Mouse (Mus musculus) kidney, postnatal 25 days (tissue): ENCODE data around the gene Erc2.

Source experiments
- DNase-seq, 2 experiments: peaks; one replicate each; pipeline ENCODE4 v3.0.0; 2021; ENCODE audit warnings: mixed read lengths in 2 of 2

Erc2 gene

DNA sequence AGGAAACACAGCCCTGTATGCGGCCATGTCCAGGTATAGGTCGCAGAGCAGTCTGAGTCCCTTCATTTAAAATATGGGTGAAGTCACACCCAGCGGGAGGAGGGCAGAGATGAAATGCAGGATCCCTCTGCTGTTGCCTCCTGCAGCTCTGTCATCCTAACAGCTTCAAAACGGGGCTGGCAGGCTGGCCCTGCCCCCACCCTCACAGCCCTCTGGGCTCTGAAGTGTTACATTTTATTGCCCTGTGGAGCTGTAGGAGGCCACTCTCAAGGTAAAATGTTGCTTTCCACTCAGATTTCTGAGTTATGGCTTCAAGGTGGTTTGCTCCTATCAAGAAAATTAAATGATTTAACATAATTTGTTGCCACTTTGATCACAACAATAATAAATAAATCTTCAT lies 847.5 kb downstream of the Erc2 start:
- DNase-seq, result no peak

DNA sequence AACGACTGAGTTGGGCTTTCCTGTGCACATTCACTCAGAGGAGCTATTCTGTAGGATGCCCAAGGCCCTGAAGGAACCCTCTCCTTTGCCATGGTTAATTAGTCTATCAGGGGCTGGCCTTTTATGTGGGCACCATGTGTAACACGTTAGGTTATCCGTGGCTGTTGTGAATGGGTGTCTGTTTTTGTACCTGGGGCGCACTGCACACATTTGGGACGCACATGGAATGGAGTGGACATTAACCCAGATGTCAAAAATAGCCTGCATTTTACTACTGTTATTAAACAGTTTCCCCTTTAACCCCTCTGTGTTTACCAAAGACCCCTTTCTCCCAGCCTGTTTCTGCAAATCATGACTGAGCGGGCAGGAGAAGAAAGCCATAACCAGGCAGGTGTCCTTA lies 848.0 kb downstream of the Erc2 start:
- DNase-seq, result no peak

DNA sequence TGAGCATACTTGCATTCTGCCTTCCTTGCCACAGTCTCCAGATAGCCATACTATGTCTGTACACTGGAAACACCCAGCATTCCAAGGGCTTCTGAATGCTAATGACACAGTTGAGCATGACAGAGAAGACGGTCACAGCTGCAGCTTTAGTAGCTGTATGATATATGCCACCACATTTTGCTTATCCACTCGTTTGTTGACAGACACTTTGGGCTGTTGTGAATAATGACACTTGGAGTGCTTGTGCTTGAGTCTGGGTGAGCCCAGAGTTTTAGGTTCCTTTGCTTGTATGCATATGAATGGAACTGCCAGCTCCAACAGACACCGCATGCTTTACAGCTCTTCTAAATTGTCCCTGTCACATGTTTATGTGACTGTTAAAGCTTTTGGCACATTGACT lies 852.8 kb downstream of the Erc2 start:
- DNase-seq, result no peak

DNA sequence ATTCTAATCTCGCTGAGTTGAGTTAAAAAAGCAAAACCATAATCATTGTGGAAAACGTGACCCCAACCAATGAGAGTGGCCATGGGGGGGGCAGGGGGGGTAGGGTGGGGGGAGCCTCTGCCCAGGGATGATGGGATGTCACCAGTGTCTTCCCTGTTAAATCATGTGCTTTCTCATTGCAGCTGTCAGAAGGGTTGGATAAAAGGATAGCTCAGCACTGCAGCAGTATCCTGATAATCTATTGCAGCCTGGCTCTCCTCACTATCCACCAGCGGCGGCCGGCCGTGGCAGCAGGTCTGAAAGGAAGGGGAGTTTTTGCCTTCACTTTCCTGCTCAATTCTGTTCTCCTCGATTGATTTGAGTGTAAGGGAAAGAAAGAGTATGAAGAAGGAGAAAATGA lies 853.2 kb downstream of the Erc2 start:
- no peak for DNase-seq

DNA sequence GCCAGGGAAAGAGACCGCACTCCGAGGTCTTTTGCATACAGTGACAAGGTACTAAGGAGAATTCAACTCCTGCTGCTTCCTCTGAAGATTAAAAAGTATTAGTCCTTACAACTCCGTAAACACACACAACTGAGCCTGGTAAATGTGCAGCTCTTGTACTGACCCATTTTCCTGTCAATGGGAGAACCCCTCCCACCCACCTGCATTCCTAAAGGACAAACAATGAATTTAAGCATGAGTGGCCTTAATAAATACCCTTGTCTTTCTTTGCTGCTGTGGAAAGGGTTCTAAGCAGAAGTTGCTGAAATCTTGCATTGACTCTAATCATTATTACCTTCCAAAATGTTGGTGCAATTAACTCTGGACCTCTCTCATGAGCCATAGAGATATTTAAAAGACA lies 854.5 kb downstream of the Erc2 start:
- no peak for DNase-seq

DNA sequence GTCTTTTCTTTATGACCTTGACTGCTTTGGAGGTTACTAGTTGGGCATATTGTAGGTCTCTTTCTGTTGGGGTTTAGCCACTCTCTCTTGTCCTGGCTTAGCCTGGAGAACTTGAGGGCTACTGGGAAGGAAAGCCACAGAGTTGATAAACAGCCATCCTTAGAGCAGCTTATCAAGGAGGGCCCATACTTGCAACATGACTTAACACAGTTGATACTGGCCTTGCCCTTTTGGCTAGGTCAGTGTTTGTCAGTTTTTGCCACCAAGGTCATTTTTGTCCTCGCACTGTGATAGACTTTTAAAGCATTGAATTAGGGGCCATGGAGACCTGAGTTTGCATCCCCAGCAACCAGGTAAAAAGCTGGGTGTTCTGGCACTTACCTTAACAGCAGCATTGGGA lies 858.6 kb downstream of the Erc2 start:
- no peak for DNase-seq

- DNase-seq, result no peak
These were observed 871.6 kb downstream of the Erc2 start for GRCm38 (mm10) chr14:28493806-28494205.

- no peak for DNase-seq
These were observed 872.0 kb downstream of the Erc2 start for GRCm38 (mm10) chr14:28494273-28494672.

DNA sequence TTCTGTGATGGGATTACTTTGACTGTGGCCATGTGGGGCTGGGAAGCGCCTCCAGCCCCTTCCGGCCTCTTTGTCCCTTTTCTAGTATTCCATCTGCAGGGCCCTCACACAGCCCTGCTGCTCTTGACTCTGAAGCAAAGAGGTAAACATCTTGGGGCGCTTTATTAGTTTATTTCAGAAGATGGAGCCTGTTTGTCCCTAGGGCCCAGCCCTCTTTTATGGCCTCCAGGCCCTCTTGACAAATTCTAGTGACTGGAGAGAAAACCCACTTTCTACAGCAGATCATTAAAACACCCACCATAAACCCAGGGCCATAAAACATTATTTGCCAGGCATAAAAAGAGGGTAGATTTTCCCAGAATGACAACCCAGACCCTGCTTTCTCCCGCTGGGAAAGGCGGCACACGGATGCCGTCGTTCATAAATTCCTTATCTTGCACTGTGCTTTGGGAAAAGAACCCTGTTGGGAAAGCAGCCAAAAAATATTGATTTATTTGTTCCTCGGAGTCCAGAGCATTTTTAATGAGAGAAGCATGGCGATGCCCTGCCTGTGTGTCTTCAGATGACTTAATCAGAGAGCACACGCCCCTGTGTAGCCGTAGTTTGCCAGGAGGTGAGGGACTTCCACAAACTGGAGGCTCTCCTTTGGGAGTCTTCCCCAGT lies 879.1 kb downstream of the Erc2 start:
- no peak for DNase-seq

DNA sequence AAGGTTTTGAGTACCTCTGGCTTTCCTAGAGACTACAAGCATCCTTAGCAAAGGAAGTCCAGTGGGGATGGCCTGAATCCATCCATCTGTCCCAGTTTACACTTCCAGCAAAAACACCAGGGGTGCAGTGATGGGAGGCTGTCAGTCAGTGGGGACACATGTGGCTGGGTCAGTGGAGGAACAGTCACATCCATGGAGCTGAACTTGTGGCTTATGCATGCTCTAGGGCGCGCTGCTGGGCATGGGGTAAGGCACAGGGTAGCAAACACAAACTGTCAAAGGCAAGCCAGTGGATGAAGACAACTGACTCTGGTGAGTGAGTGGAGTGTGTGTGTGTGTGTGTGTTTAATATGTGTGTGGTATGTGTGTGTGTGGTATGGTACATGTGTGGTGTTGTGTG lies 881.0 kb downstream of the Erc2 start:
- DNase-seq, result no peak

GRCm38 (mm10) chr14:28504101-28505050 lies 882.1 kb downstream of the Erc2 start, which contains the start of gene Wnt5a:
Wnt5a (plus strand) TSS chr14:28504750.
- peak; percentile 62 to 81 for DNase-seq

DNA sequence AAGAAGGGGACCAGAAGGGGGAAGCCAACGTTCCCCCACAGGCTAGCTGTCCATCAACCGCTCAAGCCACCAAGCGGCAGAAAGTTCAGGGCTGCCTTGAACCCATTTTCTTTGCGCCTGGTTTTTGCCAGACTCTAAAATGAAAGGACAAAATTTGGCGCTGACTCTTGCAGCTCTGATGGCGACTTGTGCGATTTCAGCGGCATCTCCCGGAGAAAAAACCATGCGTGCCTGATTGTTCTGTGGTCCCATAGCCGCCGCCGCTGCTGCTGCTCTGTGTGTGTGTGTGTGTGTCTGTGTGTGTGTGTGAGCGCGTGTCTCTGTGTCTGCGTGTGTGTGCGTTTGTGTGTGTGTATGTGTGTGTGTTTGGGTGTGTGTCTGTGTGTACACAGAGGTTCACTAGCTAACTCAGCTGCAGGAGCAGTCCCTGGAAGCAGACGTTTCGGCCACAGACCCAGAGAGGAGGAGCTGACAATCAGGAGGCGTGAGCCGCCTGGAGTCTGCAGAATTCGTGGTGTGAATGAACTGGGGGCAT lies 882.9 kb downstream of the Erc2 start:
- peak; percentile 53 to 66 for DNase-seq

GRCm38 (mm10) chr14:28505586-28506375 lies 883.6 kb downstream of the Erc2 start:
- DNase-seq, result peak; percentile 56 to 77

GRCm38 (mm10) chr14:28506376-28506831 lies 884.2 kb downstream of the Erc2 start:
- DNase-seq, result peak; percentile 65 to 78

GRCm38 (mm10) chr14:28507011-28507410 lies 884.8 kb downstream of the Erc2 start:
- no peak for DNase-seq

DNA sequence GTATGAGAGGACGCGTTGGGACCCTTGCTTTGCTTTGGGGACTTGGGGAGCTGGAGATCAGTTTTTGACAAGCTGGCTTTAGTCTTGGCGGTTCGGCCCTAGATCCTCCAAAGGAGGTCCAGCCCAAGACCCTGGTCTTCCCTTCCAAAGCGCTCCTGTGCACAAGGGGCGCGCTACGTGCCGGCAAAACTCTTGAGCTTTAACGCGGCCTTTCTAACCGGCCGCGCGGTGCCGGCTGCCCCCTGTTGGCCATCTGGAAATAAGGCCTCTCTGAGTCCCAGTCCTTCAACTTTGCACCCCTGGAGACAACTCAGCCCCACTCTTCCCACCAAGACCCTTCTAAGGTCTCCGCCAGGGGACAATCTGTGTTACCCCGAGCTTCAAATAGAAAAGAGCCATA lies 885.2 kb downstream of the Erc2 start:
- DNase-seq, result peak; percentile 79 to 81

DNA sequence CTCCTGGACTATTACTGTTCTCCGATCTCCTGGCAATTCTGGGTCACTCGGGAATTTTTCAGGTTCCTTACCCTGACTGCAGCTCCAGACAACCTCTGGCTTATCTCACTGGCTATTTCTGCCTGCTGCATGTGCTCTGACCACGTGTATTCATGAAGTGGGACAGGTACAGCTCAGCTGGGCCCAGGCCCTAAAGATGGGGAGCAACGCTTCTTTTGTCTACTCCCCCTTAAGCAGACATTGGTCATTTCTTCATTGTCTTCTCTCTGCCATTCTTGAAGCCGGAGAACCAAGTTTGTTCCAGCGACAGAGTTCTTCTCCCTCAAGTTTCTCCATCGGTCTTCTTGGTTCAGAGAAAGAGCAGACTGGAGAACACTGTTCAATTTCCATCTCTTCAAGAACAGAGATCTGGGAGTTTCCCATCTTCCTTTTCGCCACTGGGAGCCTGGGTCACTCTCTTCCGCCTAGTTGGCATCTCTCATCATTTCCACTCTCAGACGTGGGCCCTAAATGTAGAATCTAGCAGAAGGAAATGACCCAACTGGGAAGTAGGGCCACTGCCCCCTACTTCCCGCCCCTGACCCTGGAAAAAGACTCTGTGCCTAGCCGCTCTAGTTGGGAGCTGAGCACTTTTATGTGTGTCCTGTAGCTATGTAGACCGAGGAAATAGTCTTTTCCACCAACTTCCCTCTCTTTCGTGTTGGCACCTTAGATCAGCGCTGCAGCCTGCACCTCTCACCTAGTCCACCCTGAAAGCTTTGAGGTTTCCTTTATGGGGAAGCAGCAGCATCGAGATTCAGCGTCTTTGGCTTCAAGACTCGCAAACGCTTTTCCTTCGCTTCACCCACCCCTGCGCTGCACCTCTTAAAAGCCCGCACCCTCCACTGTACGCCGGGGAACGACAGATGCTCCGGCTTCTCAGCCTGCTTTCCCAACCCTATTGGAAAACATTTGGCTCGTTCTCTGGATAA lies 886.3 kb downstream of the Erc2 start:
- DNase-seq, result no peak

- DNase-seq, result no peak
These were observed 887.5 kb downstream of the Erc2 start for GRCm38 (mm10) chr14:28509441-28510340.

- peak in 1 of 2 experiments; percentile 39 for DNase-seq
These were observed 888.3 kb downstream of the Erc2 start for GRCm38 (mm10) chr14:28510341-28511028.
